Mouse (Mus musculus): Measurements from ENCODE around the gene Tmem53. TPM values are rescaled to one million over a fixed set of nuclear protein-coding genes. Genes with fewer than 3 reads are reported as not detected.

Tmem53 gene
- polyA plus RNA-seq, 2 experiments: 7.7 to 10.5 TPM

- Histone ChIP-seq H3K4me3 (replicated peaks; ENCODE audit: low read length) (no peak overlapping the region), H3K27ac (replicated peaks; ENCODE audit: low read depth, low read length) (no peak overlapping the region), H3K27me3 (ENCODE audit: control insufficient read depth, insufficient read depth, low read length) (peaks cover 24% of the 10 kb centered on the region), H3K9ac (ENCODE audit: low read depth, low read length, severe bottlenecking) (no peak overlapping the region), H3K4me1 (ENCODE audit: control insufficient read depth, insufficient read depth, low read length) (0 out of 2 replicates have a peak, but pooled peaks cover 4% of the 10 kb centered on the region), H3K4me2 (replicated peaks; ENCODE audit: low read depth, low read length, severe bottlenecking) (no peak overlapping the region), H3K36me3 (ENCODE audit: control insufficient read depth, insufficient read depth, low read length) (no peaks in the 10 kb centered on the region), H3K9me3 (ENCODE audit: control insufficient read depth, low read length) (no peaks in the 10 kb centered on the region)
- WGBS: 65% methylated on average over 10 of the region's 10 CpGs
- DNase-seq (ENCODE audit: low spot score): no peak
- no peak for ATAC-seq (ENCODE audit: low FRiP score, low read depth)
- no peak for TF ChIP-seq POLR2A (IDR thresholded peaks at IDR 0.05; ENCODE audit: borderline replicate concordance, extremely low read depth, insufficient read depth, insufficient read length)
Observed at GRCm38 (mm10) chr4:117299921-117300320, 48.2 kb downstream of the Tmem53 start.

- H3K4me3 ChIP-seq (replicated peaks; ENCODE audit: low read length): no peak overlapping the region
- H3K36me3 ChIP-seq (ENCODE audit: control insufficient read depth, insufficient read depth, low read length): no peaks in the 10 kb centered on the region
- DNase-seq (ENCODE audit: low spot score) (no peak), ATAC-seq (ENCODE audit: low FRiP score, low read depth) (no peak)
- H3K27ac ChIP-seq (replicated peaks; ENCODE audit: low read depth, low read length): no peak overlapping the region
- H3K27me3 ChIP-seq (ENCODE audit: control insufficient read depth, insufficient read depth, low read length): peaks cover 33% of the 10 kb centered on the region
- TF ChIP-seq POLR2A (IDR thresholded peaks at IDR 0.05; ENCODE audit: borderline replicate concordance, extremely low read depth, insufficient read depth, insufficient read length): no peak
- no peaks in the 10 kb centered on the region for H3K9me3 ChIP-seq (ENCODE audit: control insufficient read depth, low read length)
- no peak overlapping the region for H3K9ac ChIP-seq (ENCODE audit: low read depth, low read length, severe bottlenecking)
- H3K4me2 ChIP-seq (replicated peaks; ENCODE audit: low read depth, low read length, severe bottlenecking): no peak overlapping the region
- H3K4me1 ChIP-seq (ENCODE audit: control insufficient read depth, insufficient read depth, low read length): 0 out of 2 replicates have a peak, but pooled peaks cover 4% of the 10 kb centered on the region
- WGBS: 20% methylated on average over 14 of the region's 14 CpGs
Observed at GRCm38 (mm10) chr4:117302027-117302806, 50.5 kb downstream of the Tmem53 start.

DNA sequence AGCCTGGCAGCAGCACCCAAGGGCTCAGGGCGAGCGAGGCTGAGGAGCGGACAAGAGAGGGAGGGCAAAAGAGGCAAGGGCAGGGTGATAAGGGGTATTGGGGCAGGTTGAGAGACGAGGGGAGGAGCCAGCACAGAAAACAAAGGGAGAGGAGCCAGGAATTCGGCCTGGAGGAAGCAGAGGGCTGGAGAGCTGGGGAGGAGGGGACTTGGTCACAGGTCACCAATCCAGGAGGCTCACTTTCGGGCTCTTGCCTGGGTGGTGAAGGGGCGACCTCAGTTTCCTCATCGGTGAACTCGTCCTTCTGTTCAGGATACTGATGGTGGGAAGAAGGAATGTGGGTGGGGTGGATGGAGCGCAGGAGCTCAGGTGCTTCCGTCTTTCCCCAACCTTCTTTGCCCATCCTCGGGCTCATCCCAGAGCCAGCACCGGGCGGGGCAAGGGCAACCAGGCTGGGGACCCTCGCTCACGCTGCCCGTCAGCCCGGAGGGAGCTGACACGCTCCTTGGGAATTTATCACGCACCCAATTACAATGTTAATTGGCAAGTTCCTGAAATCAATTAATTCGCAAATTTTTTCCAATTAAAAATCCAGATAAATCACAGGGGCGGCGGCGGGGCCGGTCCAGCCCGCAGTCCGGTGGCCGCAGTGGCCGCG, 52.0 kb downstream of the Tmem53 start:
- DNase-seq (ENCODE audit: low spot score) (no peak), ATAC-seq (ENCODE audit: low FRiP score, low read depth) (no peak; the same call in 1 of the 2 replicates)
- no peaks in the 10 kb centered on the region for H3K36me3 ChIP-seq (ENCODE audit: control insufficient read depth, insufficient read depth, low read length)
- H3K4me3 ChIP-seq (replicated peaks; ENCODE audit: low read length): peak overlapping the region; percentile 41
- H3K27ac ChIP-seq (replicated peaks; ENCODE audit: low read depth, low read length): no peak overlapping the region
- peak overlapping the region; percentile 77 for H3K4me2 ChIP-seq (replicated peaks; ENCODE audit: low read depth, low read length, severe bottlenecking)
- peaks cover 33% of the 10 kb centered on the region for H3K27me3 ChIP-seq (ENCODE audit: control insufficient read depth, insufficient read depth, low read length)
- no peaks in the 10 kb centered on the region for H3K9me3 ChIP-seq (ENCODE audit: control insufficient read depth, low read length)
- H3K9ac ChIP-seq (ENCODE audit: low read depth, low read length, severe bottlenecking): peak overlapping the region; percentile 52
- peaks cover 4% of the 10 kb centered on the region; the same call in 1 of the 2 replicates for H3K4me1 ChIP-seq (ENCODE audit: control insufficient read depth, insufficient read depth, low read length)
- no peak for TF ChIP-seq POLR2A (IDR thresholded peaks at IDR 0.05; ENCODE audit: borderline replicate concordance, extremely low read depth, insufficient read depth, insufficient read length)
- WGBS: 20% methylated on average over 29 of the region's 30 CpGs

- 7% methylated on average over 54 of the region's 54 CpGs for WGBS
Observed at GRCm38 (mm10) chr4:117304239-117305025, 52.7 kb downstream of the Tmem53 start.

GRCm38 (mm10) chr4:117305461-117305860, 53.7 kb downstream of the Tmem53 start:
- Histone ChIP-seq H3K9me3 (ENCODE audit: control insufficient read depth, low read length) (no peaks in the 10 kb centered on the region), H3K9ac (ENCODE audit: low read depth, low read length, severe bottlenecking) (no peak overlapping the region), H3K27me3 (ENCODE audit: control insufficient read depth, insufficient read depth, low read length) (peaks cover 33% of the 10 kb centered on the region), H3K27ac (replicated peaks; ENCODE audit: low read depth, low read length) (no peak overlapping the region), H3K36me3 (ENCODE audit: control insufficient read depth, insufficient read depth, low read length) (no peaks in the 10 kb centered on the region), H3K4me1 (ENCODE audit: control insufficient read depth, insufficient read depth, low read length) (peaks cover 4% of the 10 kb centered on the region; the same call in 1 of the 2 replicates), H3K4me3 (replicated peaks; ENCODE audit: low read length) (no peak overlapping the region), H3K4me2 (replicated peaks; ENCODE audit: low read depth, low read length, severe bottlenecking) (no peak overlapping the region)
- no peak for DNase-seq (ENCODE audit: low spot score)
- ATAC-seq (ENCODE audit: low FRiP score, low read depth): no peak
- WGBS: 41% methylated on average over 6 of the region's 7 CpGs
- no peak for TF ChIP-seq POLR2A (IDR thresholded peaks at IDR 0.05; ENCODE audit: borderline replicate concordance, extremely low read depth, insufficient read depth, insufficient read length)

More at GRCm38 (mm10) chr4:117304239-117305025, 52.7 kb downstream of the Tmem53 start:
- H3K4me1 ChIP-seq (ENCODE audit: control insufficient read depth, insufficient read depth, low read length): peaks cover 4% of the 10 kb centered on the region; the same call in 1 of the 2 replicates
- DNase-seq (ENCODE audit: low spot score) (no peak), ATAC-seq (ENCODE audit: low FRiP score, low read depth) (peak; percentile 49; the same call in 1 of the 2 replicates)
- no peak for TF ChIP-seq POLR2A (IDR thresholded peaks at IDR 0.05; ENCODE audit: borderline replicate concordance, extremely low read depth, insufficient read depth, insufficient read length)
- no peak overlapping the region for H3K27ac ChIP-seq (replicated peaks; ENCODE audit: low read depth, low read length)
- peak overlapping the region; percentile 77 for H3K4me2 ChIP-seq (replicated peaks; ENCODE audit: low read depth, low read length, severe bottlenecking)
- peak overlapping the region; percentile 41 for H3K4me3 ChIP-seq (replicated peaks; ENCODE audit: low read length)
- no peaks in the 10 kb centered on the region for H3K9me3 ChIP-seq (ENCODE audit: control insufficient read depth, low read length)
- peak overlapping the region; percentile 52 for H3K9ac ChIP-seq (ENCODE audit: low read depth, low read length, severe bottlenecking)
- H3K27me3 ChIP-seq (ENCODE audit: control insufficient read depth, insufficient read depth, low read length): peaks cover 33% of the 10 kb centered on the region
- H3K36me3 ChIP-seq (ENCODE audit: control insufficient read depth, insufficient read depth, low read length): no peaks in the 10 kb centered on the region

Measured in limb, embryonic 14.5 days (tissue).